Mouse (Mus musculus): ENCODE measurements around the gene Tmem186.
A peak's percentile ranks its signal among the peaks of the same experiment; 100 is the strongest.

Tmem186 gene

GRCm38 (mm10) chr16:8637217-8638051, at the start of gene Tmem186, which contains the start of gene Pmm2:
Gene Tmem186 (minus strand): TSS chr16:8637712.
Gene Pmm2 (plus strand): TSS chr16:8637674.
- peak; percentile 94 for DNase-seq (ENCODE audit: low read depth, low spot score)

- no peak for DNase-seq (ENCODE audit: low read depth, low spot score)
These were observed 49.5 kb upstream of the Tmem186 start for GRCm38 (mm10) chr16:8686871-8687535.

DNA sequence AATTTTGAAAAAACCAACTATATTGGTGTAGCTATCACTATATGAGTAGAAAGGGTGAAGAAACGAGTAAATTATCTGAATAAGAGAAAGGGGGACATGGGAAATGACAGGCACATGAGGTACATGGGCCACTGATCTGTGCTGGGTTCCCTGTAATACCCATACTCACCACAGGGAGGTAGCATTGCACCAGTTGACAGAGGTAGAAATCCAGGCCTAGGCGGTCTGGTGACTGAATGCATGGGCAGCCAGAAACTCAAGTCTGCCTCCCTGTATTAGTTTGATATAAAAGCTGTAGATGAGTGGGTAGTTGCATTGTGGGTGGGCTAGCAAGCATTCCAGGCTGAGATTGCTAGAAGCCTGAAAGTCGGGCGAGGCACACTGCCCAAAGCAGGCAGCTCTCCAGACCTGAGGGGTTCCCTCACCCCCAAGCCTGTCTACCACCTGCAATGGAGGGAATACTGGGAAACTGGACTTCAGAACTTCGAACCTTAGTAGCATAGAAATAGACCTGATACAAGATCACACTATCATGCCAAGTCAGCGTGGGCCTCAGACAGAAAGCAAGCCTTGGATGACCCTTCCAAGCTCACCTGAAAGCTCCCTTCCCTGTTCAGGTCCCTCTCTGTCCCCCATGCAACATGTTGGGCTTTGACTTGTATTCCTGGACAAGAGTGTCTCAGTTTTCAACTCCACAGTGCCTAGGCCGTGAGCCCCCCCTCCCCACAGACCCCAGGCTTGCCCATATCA, 48.8 kb upstream of the Tmem186 start:
- DNase-seq (ENCODE audit: low read depth, low spot score), result peak; percentile 73

DNA sequence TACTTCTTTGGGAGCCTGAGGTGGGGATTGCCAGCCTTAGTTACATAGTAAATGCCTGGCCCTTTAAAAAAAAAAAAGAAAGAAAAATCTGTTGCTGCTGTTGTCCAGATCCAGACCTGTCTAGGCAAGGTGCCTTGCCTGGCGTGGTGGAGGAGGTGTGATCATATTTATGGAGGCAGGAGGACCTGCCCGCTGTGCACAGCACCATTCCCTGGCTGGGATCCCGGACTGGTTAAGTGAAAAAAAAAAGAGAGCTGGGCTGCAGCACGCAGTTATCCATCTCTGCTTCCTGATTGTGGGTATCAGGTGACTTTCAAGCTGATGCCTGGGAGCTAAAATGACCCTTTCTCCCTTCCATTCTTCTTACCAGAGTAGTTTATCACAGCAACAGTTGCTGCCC, 47.6 kb upstream of the Tmem186 start:
- DNase-seq (ENCODE audit: low read depth, low spot score), result no peak

- no peak for DNase-seq (ENCODE audit: low read depth, low spot score)
These were observed 43.0 kb upstream of the Tmem186 start, which contains the start of gene Gm5767 for GRCm38 (mm10) chr16:8680470-8680869. Gene Gm5767 (plus strand): TSS chr16:8680770.

- DNase-seq (ENCODE audit: low read depth, low spot score), result no peak
These were observed 42.3 kb upstream of the Tmem186 start for GRCm38 (mm10) chr16:8679780-8680179.

DNA sequence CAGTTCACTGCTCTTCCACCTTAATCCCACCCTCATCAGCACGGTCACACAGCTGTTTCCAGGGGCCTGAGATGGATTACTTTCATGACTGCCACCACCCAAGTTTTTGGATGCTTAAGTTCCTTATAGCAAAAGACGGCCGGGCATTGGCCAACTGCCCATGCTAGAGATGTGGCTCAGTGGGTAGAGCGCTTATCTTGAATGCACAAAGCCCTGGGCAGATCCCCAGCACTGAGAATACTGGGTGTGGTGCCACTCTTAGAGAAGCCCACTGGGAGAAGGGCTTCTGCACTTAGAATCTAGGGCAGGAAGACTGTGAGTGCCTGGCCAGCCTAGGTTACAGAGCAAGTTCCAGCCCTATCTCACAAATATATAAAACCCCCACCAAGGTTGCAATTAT, 41.2 kb upstream of the Tmem186 start:
- no peak for DNase-seq (ENCODE audit: low read depth, low spot score)

DNA sequence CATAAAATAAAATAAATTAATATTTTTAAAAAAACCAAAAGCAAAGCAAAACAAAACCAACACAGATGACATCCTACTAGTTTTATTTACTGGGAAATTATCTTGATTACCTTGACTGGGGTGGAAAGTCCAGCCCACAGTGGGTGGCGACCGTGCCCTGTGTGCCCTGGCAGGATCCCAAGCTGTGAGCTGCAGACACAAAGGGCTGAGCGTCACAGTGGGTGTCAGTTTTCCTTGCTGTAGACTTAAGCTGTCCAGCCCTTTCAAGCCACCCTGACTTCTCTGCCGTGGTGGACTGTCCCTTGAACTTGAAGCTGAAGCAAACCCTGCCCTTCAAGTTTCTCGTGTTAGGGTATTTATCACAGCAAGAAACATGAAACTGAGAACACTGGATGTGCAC, 40.5 kb upstream of the Tmem186 start:
- no peak for DNase-seq (ENCODE audit: low read depth, low spot score)

DNA sequence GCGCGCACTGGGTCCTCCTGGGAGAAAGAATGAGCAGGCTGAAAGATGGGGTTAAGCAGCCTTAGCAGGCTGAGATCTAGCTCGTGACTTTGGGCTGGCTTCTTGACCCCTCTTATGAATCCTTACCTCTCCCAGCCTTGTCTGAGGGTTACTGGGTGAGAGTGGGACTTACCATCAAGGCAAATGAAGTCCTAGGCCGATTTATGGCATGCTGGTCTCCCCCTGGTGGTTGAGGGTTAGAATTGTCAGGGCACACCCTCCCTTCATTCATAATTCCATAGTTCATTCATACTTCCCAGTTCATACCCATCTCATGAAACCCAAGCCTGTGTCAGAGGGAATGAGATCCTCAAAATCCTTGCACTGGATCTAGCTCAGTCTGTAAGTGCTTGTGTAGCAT, 39.3 kb upstream of the Tmem186 start:
- DNase-seq (ENCODE audit: low read depth, low spot score), result peak; percentile 61

DNA sequence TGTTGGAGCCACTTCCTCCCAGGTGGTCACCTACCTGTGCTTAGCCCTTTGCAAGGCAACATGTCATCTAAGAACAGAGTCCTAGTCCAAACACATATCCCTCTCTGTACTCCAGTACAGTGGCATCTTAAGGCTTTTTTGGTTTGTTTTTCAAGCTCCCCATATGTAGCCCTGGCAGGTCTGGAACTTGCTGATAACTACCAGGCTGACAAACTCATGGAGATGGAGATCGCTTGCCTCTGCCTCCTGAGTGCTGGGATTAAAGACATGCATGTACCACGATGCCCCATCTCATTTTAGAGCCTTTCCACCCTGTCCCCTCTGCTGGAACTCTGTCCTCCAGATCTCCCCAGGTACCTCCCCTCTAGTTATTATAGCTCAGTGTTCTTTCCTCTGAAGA, 38.7 kb upstream of the Tmem186 start:
- no peak for DNase-seq (ENCODE audit: low read depth, low spot score)

DNA sequence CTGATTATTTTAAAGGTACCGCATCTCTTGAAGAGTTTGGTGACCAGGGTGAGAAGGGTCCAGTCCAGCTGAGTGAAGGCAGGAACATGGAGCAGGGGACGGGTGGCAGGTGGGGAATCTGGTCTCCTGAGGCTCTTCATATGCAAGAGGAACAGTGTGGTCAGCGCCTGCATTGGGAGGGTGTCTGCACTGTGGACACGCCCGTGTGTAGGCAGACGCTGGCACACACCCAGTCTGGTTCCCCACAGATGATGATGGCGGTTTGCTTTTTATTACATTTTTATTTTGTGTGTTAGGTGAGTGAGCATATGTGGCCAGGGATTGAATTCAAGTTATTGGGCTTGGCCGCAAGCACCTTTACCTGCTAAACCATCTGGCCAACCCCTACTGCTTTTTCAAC, 38.0 kb upstream of the Tmem186 start:
- DNase-seq (ENCODE audit: low read depth, low spot score), result no peak

DNA sequence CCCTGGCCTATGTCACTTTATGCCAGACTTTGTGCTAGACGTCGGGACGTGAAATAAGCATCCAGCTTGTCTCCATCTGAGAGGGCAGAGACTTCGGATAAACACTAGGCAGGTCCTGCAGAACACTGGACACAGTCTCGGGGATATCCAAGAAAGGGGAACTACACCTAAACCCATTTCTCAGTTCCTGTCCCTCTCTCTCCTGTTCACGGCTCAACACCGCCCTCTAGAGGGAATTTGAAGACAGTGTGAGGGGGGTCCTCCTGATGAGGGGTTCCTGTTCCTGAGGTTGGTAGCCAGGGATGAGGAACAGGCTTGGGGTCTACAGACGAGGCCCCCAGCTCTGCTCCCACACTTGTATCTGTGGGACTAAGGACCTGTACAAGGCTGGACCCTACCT, 36.7 kb upstream of the Tmem186 start:
- DNase-seq (ENCODE audit: low read depth, low spot score), result peak; percentile 89

DNA sequence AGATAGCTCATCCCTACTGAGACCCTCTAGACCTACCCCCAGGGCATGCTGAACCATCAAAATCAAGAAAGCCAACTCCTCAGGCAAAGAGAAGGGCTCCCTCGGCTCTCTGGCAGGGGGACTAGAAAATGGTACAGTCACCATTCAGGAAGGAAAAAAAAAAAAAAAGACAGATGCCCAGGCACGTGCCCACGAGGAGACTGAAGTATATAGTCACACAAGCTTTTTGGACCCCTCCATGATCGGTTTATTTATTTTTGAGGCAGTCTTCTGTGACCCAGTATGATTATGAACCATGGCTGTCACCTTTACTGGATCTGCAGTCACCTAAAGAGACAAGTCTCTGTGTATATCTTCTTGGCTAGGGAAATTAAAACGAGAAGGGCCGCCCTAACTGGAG, 35.8 kb upstream of the Tmem186 start:
- no peak for DNase-seq (ENCODE audit: low read depth, low spot score)

DNA sequence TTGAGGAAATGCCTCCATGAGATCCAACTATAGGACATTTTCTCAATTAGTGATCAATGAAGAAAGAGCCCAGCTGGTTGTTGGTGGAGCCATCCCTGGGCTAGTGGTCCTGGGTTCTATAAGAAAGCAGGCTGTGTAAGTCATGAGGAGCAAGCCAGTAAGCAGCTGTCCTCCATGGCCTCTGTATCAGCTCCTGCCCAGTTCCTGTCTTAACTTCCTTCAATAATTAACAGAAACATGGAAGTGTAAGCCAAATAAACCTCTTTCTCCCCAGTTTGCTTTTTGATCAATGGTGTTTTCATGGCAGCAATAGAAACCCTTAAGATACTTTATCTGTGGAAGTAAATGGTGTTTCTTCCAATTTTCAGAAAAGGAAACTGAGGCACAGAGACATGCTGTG, 35.3 kb upstream of the Tmem186 start:
- DNase-seq (ENCODE audit: low read depth, low spot score), result no peak

DNA sequence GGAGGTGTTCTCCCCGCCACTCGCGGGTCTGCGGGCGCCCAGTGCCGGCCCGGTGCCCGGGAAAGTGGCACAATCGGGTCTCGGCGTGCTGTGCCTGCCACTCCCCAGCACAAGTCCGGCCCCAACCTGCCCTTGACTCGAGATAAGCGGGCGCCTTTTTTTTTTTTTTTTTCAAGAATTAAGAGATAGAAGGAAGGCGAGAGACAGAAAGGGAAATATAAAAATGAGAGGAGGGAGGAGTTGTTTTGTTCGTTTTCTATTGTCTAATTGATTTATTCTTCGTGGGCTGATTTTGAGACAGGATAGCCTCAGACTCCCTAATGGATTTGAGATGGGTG, 34.8 kb upstream of the Tmem186 start:
- DNase-seq (ENCODE audit: low read depth, low spot score), result no peak

DNA sequence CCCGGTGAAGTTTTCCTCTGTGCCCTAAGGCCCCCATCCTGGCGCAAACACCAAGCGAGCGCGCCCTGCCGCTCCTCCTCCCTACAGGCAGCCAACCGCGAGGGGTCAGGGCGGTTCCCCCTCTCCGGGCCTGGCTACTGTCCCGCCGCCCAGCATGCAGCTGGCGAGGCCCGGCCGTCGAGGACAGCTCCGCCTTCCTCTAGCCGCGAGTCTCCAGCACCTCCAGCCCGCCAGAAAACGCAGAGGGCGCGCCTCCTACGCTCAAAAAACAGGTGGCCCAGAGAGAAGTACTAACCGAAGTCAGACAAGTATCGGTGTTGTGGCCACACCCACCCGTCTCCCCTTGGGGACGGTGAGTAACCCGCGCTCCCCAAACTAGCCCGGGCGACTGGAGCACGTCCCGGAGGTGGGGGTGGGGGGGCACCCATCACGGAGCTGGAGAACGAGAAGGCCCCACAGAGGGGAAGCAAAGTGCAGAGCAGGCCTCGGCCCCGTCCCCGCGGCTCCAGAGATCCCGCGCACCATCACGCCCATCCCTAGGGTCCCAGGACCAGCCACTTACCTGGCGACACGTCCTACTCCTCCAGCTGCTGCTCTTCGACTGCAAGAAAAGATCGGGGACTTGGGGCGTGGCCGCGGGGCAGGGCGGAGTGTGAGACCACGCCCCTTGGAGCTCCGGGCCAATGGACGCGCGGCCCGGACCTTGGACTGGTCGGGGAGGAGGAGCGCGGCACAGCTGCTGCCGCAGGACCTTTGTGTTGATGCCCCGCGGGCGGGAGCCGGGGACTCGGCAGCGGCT, 34.2 kb upstream of the Tmem186 start, which contains the start of gene Carhsp1:
Carhsp1 (minus strand) TSS at position 605 of the 799 bp plus-strand sequence.
- DNase-seq (ENCODE audit: low read depth, low spot score), result peak; percentile 97

DNA sequence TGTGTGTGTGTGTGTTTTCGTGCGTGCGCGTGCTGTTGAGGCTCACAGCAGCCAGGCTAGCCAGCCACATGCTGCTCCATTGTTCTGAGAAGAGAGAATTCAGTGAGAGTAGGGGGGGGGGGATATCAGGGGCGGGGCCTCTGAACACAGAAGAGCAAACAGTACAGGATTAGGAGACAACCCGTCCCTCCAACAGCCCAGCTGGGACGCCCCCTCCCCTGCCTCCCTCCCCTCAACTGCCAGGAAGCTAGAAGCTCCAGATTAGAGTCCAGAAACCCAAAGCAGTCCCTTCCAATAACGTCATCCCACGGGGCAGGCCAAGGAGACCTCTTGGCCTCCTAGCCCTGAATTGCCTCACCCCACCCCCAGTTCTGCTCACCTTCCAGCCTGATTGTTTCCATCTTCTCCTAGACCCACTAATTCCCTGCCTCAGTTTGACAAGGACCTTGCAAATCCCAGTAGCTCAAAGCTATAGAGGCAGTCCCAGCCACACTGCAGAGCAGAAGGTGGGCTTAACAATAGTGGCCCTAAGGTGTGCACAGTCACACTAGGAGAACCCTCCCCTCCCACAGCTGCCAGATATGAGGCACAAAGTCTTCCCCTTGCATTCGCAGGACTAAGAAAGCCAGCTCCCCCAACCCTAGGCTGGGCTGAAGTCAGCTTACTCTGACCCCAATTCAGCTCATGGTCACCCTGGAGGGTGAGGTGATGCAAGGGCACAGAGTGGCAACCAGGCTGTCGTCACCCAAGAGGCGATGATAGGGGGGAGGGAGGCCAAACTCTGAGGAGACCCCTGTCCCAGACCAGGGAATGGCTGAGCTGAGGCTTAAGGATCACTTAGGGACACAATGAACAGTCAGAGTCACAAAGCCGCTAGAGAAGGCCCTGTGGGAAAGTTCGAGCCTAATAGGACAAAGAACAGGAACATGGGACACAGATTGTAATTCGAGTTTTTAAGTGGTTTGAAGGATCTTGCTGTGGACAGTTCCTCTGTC, 32.8 kb upstream of the Tmem186 start:
- DNase-seq (ENCODE audit: low read depth, low spot score), result no peak

DNA sequence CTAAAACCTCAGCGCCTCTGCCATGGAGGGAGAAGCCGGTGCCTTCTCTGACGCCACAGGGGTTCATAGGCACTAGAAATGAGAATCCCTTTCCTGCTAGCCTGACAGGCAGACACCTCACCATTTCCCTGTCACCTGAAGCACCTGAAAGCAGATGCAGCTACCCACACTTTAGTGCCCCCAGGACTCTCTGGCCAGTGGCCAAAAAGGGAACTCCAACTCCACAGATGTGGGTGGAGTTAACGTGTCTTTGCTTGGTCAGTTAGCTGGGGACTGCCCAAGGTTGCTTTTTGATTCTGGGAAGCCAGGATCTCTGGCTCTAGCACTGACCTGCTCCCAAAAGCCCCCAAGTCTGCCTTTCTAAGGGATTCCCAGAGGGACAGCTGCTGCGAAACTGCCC, 31.9 kb upstream of the Tmem186 start:
- no peak for DNase-seq (ENCODE audit: low read depth, low spot score)

DNA sequence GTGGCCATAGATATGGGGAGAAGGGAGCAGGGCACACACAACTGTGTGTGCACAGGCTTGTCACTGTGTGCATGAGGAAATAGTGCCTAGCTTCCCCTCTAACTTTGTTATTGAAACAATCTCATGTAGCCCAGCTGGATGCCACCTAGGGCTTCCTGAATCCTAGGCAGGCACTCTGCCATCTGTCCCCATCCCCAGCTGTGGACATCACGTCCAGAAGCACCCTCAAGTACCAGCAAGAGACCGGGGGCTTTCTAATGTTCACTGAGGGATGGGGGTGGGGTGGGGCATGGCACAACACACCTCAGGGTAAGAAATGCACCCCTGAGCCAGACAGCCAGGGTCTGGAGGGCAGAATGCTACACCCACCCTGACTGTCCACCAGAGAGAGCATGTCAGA, 30.9 kb upstream of the Tmem186 start:
- DNase-seq (ENCODE audit: low read depth, low spot score), result no peak

- DNase-seq (ENCODE audit: low read depth, low spot score), result no peak
These were observed 30.3 kb upstream of the Tmem186 start for GRCm38 (mm10) chr16:8667814-8668213.

Data from A20 (cell line).